Mouse (Mus musculus) CD4-positive helper T cell, adult 2 months (primary cell): Measurements from ENCODE around the gene Snx30.

Experiments
- DNase-seq: peaks from one replicate; pipeline ENCODE4 v3.0.0-alpha.2; 2012; ENCODE audit warnings: low read depth, missing footprints, low spot score

Snx30 gene

DNA sequence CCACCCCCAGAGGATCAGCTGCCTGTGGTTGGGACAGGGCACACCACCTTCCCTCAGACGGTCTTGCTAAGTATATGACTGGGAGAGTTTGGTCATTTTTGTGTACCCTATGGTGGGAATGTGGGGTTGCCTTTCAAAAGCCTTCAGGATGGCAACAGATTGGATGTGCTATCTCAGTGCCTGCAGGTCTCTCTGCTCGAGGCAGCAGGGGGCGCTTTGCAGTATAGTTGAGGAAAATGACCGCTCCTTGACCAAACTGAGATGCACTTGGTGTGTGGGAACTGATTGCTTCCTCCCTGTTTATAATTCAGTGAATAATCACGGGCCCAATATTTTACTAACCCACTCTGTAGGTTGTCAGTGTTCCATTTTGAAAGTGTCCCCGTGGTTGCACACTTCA is 96.9 kb downstream of the Snx30 start:
- DNase-seq = no peak

DNA sequence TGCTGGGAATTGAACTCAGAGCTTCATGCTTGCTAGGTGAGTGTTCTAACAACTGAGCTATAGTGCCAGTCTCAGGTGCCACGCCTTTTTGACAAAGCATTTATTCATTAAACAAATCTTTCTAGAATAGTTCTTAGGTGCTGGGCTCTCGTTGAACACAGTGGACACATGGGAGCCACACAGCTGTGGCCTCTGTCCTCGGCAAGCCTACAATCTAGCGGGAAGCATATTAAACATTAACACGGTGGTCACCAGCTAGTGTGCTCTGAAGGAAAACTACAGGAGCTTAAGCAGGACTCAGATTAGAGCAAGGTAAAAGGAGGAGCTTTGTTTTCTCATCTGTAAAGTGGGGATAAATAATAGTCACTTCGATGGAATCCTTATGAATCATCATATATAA is 101.5 kb downstream of the Snx30 start:
- DNase-seq = no peak

- no peak for DNase-seq
These were observed 102.1 kb downstream of the Snx30 start for GRCm38 (mm10) chr4:59907657-59908230.

DNA sequence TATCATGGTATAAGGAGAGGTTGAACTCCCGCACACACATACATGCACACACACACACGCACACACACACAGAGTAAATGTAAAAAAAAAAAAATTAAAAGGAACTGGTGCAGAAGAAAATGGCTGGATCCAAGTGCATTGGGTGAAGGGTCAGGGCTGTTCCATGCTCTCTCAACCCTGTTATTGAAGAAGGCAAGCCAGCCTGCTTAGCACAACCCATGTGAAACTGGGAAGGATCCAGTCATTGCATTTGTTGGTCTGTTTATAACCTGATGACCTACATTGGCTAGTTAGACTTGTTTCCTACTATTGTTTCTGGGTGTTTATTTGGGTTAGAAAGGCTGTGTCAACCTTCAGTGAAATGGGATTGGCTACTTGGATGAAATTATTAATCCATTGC is 103.1 kb downstream of the Snx30 start:
- no peak for DNase-seq

- no peak for DNase-seq
These were observed 109.2 kb downstream of the Snx30 start, which contains the start of gene Slc46a2 for GRCm38 (mm10) chr4:59914608-59915403. Gene Slc46a2 (minus strand): TSS chr4:59915056.

- DNase-seq = no peak
These were observed 112.3 kb downstream of the Snx30 start for GRCm38 (mm10) chr4:59917966-59918365.

DNA sequence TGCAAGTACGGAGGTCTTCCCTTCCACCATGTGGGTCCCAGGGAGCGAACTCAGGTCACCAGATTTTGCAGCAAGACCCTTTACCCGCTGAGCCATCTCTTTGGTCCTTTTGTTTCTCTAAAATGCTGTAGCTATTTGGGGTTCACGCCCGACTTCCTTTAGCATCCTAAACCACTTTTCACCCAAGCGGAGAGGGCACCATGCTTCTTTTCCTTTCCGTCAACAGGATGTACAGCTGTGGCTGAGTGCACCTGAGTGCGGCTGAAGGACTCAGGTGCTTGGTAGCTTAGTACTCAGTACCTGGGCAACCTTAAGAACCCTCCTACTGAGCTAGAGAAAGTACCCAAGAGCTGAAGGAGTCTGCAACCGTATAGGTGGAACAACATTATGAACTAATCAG is 119.4 kb downstream of the Snx30 start:
- no peak for DNase-seq

- no peak for DNase-seq
These were observed 122.0 kb downstream of the Snx30 start for GRCm38 (mm10) chr4:59927666-59928065.

DNA sequence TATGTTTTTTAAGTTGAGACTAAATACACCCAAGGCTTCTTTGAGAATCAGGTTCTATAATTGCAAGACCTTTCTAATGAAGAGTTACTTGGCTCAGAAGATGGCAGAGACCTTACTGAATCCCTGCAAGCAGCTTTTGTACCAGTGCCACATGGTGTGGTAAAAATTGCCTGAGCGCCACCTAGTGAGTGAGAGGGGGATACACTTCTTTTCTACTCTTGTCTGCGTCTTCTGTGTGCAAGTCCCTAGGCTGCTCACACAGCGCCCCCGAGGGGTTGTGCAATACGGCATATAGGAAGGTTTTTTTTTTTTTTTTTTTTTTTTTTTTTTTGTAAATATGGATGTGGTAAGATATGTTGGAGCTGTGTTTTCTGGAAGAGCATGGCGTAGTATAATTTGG is 122.7 kb downstream of the Snx30 start:
- DNase-seq = peak; percentile 78

DNA sequence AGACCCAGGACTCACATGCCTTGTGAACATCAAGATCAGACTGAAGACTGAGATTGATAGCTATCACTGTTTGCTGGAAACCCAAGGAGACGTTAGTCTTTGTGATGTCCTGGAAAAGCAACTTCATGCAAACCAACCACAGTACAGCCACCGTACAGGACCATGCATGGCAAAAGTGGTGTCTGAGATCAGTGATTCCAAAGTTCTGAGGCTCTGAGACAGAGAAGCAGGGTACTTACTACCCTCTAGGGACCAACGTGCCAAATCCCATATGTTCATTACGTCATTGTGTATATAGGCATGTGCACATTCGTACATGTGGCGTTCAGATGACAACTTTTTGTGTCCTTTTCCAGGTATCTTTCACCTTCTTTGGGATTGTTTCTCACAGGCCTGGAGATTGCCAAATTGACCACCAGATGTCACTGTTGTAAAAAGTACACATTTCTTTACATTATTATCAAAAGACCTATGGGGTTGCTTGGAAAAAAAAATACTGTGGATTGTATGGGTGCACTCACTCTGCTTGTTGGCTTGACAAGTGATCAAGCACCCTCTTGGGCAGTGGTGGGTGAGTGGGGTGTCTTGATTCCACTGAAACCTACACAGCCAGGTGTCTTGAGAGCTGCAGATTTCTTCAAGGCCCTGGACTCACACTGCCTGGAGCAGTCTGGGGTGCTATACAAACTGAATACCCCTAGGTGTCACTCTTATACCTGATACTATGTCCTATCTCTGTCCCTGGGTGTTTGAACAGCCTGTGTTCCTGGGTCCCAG is 127.1 kb downstream of the Snx30 start:
- peak; percentile 21 for DNase-seq

GRCm38 (mm10) chr4:59937543-59937942 is 131.9 kb downstream of the Snx30 start:
- DNase-seq = no peak
